Mouse (Mus musculus): Measurements from ENCODE around the gene Rgs17.

Gene Rgs17

DNA sequence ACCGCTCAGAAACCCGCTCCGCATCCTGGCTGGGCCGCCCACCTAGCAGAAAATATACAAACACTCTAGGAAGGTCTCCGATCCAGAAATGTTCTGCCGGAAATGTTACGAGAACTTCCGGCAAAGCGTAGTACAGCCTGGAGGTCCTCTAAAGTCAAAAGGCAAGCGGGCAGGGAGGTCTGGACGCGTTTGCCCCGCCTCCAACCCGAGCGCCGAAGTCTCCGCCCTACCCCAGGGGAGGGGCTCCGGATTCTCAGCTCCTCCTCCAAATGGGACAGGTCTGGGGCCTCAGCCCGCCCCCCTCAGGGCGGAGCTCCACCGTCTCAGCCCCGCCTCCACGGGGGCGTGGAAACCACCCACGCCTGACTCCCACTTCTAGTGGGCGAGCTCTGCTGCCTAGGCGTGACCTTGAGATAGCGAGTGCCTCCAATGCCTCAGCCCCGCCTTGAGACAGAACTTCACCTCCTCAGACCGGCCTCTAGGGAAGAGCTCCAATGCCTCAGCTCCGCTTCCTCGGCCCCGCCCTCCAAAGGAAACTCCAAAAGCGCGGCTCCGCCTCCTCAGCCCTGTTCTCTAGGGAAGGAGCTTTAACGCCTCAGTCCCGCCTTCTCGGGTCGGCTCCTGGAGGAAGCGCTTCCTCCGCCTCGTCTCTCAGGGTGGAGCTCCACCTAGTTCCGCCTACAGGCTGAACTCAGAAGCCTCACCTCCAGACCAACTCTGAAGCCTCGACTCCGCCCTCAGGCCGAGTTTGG, 98.3 kb downstream of the Rgs17 start, which contains the start of gene Mtrf1l:
Gene Mtrf1l (minus strand): TSS at position 171 of the 752 bp plus-strand sequence.
- DNase-seq (ENCODE audit: low spot score) = peak; percentile 96

DNA sequence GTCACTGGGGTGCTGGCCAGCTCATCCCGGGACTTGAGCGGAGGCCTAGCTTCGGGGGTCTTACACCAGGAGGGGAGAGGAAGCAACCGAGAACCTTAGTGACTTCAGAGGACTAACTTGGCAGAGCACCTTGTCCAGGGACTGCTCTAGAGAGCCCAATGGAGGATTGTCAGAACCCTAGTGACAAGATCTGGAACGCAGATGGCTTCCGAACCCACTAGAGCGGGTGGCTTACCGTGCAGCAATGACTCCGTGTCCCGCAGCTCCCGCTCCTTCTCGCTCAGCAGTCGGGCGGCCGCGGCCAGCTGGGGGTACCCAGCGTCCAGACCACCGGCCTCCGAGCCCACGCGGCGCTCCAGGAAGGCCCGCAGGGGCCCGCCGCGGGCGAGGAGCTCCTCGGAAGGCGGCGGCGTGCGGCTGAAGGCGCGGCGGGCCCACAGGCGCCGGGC, 98.9 kb downstream of the Rgs17 start:
- peak; percentile 13 for DNase-seq (ENCODE audit: low spot score)

DNA sequence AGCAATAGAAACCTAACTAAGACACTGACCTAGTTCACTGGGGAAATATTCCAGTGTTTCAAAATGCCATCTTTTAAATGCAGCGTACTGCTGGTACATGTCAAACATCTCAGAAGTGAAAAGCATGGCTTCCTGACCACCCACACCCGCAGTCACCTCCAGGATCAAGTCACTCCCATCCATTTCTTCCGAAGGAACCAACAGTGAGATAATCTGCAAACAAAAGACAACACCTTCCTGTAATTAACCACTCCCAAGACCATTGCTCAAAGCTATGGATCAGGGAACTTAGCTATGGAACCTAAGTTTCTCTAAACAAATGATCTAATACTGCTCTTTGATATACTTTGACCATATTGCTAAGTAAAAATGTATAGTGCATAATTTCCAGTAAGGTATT, 103.4 kb downstream of the Rgs17 start:
- DNase-seq (ENCODE audit: low spot score) = no peak

DNA sequence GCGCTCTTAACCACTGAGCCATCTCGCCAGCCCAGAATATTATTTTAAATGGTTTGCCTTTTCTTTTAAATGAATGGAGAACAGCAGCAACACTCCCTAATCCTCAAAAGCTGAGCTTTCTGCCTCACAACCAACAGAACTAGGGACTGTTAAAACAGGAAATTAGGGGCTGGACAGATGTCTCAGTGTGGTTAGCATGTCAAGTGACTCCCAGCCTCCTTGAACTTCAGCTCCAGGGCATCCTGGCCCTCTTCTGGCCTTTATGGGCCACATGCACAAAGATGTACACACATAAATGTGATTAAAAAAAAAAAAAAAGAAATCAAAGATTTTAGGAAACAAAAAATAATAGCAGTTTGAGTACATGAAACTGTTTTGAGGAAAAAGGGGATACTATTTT, 106.2 kb downstream of the Rgs17 start:
- no peak for DNase-seq (ENCODE audit: low spot score)

DNA sequence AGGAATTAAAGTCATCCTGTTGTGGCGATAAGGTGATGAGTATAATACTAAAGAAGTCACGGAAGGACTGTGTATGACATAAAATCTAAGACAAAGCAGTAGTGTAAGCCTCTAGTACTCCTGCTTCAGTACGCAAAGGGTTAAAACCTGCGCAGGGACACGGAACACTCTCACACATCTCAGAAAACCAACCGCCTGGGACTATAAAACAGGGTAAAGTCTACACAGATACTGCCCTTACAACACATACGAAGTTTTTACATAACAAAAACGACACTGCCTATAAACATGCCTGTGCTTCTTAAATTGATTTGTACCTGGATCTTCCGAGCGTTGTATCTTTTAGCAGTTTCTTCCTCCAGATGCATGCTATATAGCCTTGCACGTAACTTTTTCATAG, 108.5 kb downstream of the Rgs17 start:
- no peak for DNase-seq (ENCODE audit: low spot score)

DNA sequence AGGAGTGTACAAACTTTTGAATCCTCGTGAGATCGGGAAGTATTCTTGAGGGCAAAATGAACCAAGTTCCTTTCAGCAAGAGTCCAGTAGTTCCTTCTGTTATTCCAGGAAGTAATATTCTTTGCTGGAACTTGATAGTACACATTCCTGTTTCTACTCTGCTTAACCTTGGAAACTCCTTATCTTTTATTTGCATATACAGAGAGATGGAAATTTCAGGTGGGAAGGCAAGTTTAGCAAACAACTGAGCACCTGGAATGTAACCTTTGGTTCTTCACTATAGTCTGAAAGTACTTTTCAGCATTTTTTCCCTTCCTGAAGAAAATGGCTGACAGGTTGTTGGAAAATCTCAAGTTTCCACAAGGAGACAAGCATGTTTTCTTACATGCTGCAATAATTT, 114.5 kb downstream of the Rgs17 start:
- no peak for DNase-seq (ENCODE audit: low spot score)

DNA sequence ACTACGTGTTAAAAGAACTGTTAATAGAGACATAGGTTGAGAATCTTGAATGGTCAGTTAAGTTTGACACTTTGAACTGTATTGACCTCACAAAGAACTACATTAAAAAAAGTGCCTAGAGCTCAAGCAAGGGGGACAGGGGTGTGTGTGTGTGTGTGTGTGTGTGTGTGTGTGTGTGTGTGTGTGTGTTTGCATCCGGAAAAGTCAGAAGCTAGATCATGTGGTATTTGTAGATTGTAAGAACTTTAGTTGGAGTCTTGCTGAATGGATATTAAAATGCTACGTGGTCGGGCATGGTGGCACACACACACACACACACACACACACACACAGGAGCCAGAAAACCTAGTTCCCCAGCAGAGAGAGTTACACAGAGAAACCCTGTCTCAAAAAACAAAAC, 115.2 kb downstream of the Rgs17 start:
- no peak for DNase-seq (ENCODE audit: low spot score)

DNA sequence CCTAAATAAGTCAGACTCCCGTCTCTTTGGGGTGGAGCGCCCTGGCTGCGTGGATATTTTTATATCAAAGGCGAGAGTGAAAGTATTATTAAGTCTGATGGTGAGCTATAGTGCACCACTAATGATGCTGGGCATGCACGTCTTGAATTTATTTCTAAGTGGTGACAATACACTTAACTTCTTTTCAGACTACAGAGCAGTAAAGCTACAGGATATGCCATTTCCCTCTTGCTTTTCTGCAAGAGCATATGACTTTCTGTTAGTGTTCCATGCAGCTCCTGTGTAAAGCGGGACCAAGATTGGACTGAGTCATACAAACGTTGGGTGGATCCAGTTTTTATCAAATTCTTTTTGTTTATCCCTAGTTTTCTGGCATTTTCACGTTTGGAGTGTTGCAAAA, 115.8 kb downstream of the Rgs17 start:
- no peak for DNase-seq (ENCODE audit: low spot score)

DNA sequence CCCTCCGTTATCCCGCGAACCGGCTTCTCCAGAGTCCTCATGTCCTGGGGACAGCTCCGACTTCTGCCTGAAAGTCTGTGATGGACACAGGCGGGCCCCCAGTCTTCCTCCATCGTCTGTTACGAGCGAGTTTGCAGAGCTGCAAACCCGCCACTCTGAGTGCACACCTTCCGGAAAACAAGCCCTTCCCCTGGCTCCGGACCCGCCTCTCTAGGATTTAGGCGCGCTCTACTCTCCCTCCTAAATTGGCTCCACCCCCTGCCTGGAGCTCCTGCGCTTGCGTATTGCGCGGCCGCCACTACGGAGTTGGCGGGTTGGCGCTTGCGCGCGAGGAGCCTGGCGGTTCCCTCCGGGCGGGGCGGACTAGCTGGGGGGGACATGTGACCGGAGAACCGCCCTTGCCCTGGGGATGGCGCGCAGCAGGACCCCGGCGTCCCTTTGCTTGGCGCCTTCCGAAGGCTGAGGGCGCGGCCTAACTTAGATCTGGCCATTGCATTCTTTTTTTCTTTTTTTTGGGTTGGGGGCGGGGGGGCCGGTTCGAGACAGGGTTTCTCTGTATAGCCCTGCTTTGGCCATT, 116.4 kb downstream of the Rgs17 start:
- peak; percentile 88 for DNase-seq (ENCODE audit: low spot score)

DNA sequence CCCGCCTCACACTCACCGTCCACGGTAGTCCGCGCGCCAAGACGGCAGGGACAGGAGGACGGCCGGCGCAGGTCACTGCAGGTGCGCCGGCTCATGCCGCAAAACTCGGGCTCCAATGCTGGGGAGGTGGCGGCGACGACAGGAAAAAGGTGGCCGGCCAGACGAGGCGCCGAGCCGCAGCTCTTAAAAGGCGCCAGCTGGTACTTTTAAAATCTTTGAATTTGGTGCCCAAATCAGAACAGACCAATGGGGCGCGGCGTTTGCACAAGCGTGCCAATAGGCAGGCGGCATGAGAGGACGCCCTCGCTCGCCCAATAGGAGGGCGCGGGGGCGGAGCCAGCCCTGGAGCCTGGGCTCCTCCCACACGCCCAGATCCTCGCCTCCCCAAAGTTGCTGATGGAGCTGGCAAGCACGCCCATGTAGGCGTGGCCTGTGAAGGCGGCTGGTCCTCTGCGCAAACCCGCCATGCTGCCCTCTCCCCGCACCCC, 116.9 kb downstream of the Rgs17 start, which contains the start of gene Fbxo5:
Gene Fbxo5 (minus strand): TSS at position 358 of the 488 bp plus-strand sequence.
- DNase-seq (ENCODE audit: low spot score) = peak; percentile 95

DNA sequence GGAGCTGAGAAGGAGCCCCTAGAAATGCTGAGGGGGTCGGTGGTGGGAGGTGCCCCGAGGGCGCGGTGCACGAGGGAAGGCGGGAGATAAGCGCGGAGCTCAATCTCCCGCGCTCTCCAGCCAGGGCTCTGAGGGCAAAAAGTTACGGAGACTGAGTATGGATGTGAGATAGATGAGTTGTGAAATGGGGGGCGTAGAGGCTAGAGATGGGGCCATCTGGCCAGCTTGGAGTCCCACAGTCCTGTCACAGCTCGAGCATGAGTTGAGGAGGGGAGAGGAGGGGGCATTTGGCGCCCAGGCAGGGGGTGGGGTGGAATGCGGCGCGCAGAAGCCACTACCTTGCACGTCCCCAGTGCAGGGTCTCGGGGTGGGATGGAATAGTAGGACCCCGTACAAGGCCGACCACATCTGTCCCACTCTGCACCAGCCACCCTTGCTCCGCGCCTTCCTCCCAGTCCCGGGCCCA, 117.5 kb downstream of the Rgs17 start:
- no peak for DNase-seq (ENCODE audit: low spot score)

DNA sequence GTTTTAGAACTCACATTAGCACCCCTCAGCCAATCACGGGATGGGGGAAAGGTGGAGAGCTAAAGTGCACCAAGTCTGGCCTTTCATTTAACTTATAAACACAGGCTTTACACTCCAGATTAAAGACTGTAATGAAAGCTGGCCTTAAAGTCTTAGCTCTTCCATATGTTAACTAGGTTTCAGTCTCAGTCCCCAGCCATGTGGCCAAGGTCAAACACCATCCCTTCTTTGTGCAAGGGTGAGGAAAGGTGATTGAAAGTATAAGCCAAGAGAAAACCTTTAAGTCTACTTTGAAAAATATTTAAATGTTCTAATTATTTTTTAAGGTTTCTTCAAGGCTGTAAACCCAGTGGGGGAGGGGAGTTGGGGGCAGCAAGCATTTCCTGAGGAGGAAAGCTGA, 118.5 kb downstream of the Rgs17 start:
- DNase-seq (ENCODE audit: low spot score) = no peak

DNA sequence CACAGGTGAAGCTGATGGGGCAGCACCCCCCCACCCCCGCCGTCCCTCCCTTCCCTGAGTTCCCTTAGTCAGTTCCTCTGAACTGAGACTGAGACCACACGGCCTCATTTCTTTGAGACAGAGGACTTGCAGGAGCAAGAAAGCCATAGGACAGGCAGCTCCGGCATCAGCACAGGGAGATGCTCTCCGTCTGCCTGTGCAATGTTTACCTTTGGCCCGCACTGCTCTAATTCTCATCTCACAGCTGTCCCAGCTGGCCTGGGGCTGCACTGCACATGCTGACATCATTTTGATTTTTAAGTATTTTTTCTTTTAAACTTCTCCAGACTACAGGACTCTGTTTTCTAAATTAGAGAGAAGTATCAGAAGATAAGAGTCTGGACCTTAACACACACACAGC, 119.3 kb downstream of the Rgs17 start:
- no peak for DNase-seq (ENCODE audit: low spot score)

DNA sequence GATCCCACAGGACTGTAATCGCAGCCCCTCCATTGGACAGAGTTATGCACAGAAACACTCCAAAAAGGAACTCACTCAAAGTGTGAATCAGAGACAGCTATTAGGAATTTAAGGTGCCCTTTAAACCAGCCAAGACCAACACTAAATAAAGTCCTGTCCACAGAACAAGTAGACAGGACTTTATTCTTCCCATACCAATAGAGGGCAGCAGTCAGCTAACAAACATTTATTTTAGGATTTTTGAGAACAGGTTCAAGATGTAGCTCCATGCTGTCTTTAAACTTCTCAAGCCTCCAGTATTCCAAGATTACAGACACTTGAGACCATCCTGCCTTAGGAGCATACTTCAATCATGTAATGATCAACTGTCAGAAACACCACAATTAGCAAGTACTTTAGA, 121.7 kb downstream of the Rgs17 start:
- no peak for DNase-seq (ENCODE audit: low spot score)

DNA sequence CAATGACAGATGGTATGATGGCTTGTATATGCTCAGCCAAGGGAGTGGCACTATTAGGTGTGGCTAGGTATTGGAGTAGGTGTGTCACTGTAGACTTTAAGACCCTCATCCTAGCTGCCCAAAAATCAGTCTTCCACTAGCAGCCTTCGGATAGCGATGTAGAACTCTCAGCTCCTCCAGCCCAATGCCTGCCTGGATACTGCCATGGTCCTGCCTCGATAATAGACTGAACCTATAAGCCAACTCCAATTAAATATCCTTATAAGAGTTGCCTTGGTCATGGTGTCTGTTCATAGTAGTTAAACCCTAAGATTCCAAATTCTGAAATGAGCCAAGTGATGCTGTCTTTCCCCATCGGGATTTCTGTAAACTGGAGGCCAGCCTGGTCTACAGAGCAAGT, 124.1 kb downstream of the Rgs17 start:
- no peak for DNase-seq (ENCODE audit: low spot score)

DNA sequence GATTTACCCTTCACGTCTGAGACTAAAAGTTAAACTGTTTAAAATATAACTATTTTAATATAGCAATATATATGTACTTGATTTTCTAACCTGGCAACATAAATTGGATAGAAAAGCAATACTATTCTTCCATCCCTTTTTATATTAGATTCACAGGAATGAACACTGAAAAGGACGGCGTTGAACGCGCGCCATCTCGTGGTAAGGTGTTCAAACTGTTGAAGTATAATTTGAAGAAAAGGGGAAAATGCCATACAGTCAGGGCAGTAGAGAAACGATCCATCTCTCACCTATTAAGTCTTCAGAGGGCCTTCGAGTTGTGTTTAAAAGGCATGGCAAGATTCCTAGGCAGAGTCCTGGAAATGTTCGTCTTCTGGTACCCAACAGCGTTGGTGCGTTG, 131.5 kb downstream of the Rgs17 start:
- peak; percentile 11 for DNase-seq (ENCODE audit: low spot score)

DNA sequence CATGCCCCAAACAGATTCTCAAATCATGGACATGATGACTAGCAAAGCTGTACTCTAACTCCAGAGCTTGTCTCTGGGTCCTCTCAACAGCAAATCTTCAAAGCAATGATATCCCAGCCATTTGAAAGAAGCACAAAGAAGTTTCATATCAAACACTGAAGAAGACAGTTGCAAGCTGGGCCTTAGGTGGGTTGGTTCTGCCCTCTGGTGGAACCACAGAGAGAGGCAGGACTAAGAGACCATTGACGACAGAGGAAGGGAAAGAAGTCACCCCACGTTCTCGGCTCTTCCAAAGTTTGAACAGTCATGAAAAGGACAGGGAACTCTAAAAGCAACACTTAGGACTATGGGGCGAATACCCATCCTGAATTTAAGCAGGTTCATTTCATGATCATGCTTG, 135.3 kb downstream of the Rgs17 start:
- DNase-seq (ENCODE audit: low spot score) = no peak

Measured in ovary, postnatal 14 days (tissue).